Mouse (Mus musculus) C2C12 (cell line): Measurements from ENCODE around the gene Apeh. TPM values are rescaled to one million over a fixed set of nuclear protein-coding genes. Genes with fewer than 3 reads are reported as not detected.

Experiments used
- H3K27me3 ChIP-seq: one replicate; pipeline ENCODE4 v1.6.1; 2011; ENCODE audit not compliant: control insufficient read depth, insufficient read depth, insufficient read length
- H3K36me3 ChIP-seq: one replicate; pipeline ENCODE4 v1.6.1; 2011; ENCODE audit not compliant: control insufficient read depth, insufficient read depth
- H3K4me3 ChIP-seq: one replicate; pipeline ENCODE4 v1.5.1; 2011; ENCODE audit warnings: mild to moderate bottlenecking, control low read depth; ENCODE audit not compliant: poor library complexity, insufficient read depth, severe bottlenecking
- H3K79me2 ChIP-seq: one replicate; pipeline ENCODE4 v1.6.1; 2011; ENCODE audit not compliant: control insufficient read depth, insufficient read depth
- H3K79me3 ChIP-seq: one replicate; pipeline ENCODE4 v1.6.1; 2011; ENCODE audit warnings: low read depth, control low read depth
- H3ac ChIP-seq: one replicate; pipeline ENCODE3; 2011; ENCODE audit warnings: low read depth; ENCODE audit not compliant: control insufficient read depth, insufficient read length
- CEBPB ChIP-seq: IDR thresholded peaks from one replicate; pipeline ENCODE4 v1.6.1; 2011; ENCODE audit warnings: low read depth, mild to moderate bottlenecking, control low read depth, moderate library complexity
- CTCF ChIP-seq: IDR thresholded peaks from one replicate; pipeline ENCODE4 v1.5.1; 2011; ENCODE audit not compliant: control insufficient read depth, insufficient read depth, insufficient read length
- FOSL1 ChIP-seq: IDR thresholded peaks from one replicate; pipeline ENCODE4 v1.8.0; 2011; ENCODE audit warnings: mild to moderate bottlenecking, low read length; ENCODE audit not compliant: poor library complexity, insufficient read depth, severe bottlenecking
- MAX ChIP-seq: IDR thresholded peaks from one replicate; pipeline ENCODE4 v1.6.1; 2011; ENCODE audit warnings: mild to moderate bottlenecking, control low read depth
- MYOD1 ChIP-seq: IDR thresholded peaks from one replicate; pipeline ENCODE4 v1.6.1; 2011; ENCODE audit warnings: low read depth; ENCODE audit not compliant: control insufficient read depth, insufficient read length
- MYOG ChIP-seq: IDR thresholded peaks from one replicate; pipeline ENCODE4 v1.6.1; 2011; ENCODE audit not compliant: control insufficient read depth, insufficient read length; ENCODE audit errors: extremely low read depth
- USF1 ChIP-seq: IDR thresholded peaks from one replicate; pipeline ENCODE4 v1.6.1; 2011; ENCODE audit warnings: low read depth, mild to moderate bottlenecking, control low read depth, moderate library complexity
- polyA plus RNA-seq: library from polyadenylated mRNA; unstranded; fragments of >200 nt; fragmentation: generic; extraction: Trizol; gene quantifications from one replicate; pipeline ENCODE4 v1.2.1, GENCODE M21; 2012; ENCODE audit warnings: missing spikeins

Gene Apeh
- polyA plus RNA-seq, 1 experiment = 49.1 TPM

- no peak for TF ChIP-seq MYOD1
- no peak for TF ChIP-seq FOSL1
- no peak for TF ChIP-seq CEBPB
- H3K4me3 ChIP-seq = no peak overlapping the region
- no peaks in the 10 kb centered on the region for H3K79me3 ChIP-seq
- H3K27me3 ChIP-seq = no peaks in the 10 kb centered on the region
- H3ac ChIP-seq = no peak overlapping the region
- no peaks in the 10 kb centered on the region for H3K79me2 ChIP-seq
- no peaks in the 10 kb centered on the region for H3K36me3 ChIP-seq
These were observed 21.1 kb upstream of the Apeh start for GRCm38 (mm10) chr9:108115290-108116077.

- no peak overlapping the region for H3ac ChIP-seq
- H3K4me3 ChIP-seq = no peak overlapping the region
- H3K79me3 ChIP-seq = no peaks in the 10 kb centered on the region
- H3K27me3 ChIP-seq = no peaks in the 10 kb centered on the region
- no peaks in the 10 kb centered on the region for H3K36me3 ChIP-seq
- H3K79me2 ChIP-seq = no peaks in the 10 kb centered on the region
- TF ChIP-seq USF1 = no peak
- no peak for TF ChIP-seq FOSL1
- TF ChIP-seq MYOG = no peak
- TF ChIP-seq MAX = no peak
- no peak for TF ChIP-seq CEBPB
- no peak for TF ChIP-seq CTCF
These were observed 18.4 kb upstream of the Apeh start for GRCm38 (mm10) chr9:108112719-108113340.

GRCm38 (mm10) chr9:108111593-108112121 lies 17.3 kb upstream of the Apeh start:
- Histone ChIP-seq H3K27me3 (no peaks in the 10 kb centered on the region), H3K4me3 (no peak overlapping the region), H3K79me3 (no peaks in the 10 kb centered on the region), H3K36me3 (no peaks in the 10 kb centered on the region), H3ac (no peak overlapping the region), H3K79me2 (no peaks in the 10 kb centered on the region)
- no peak for TF ChIP-seq MYOG
- no peak for TF ChIP-seq FOSL1
- no peak for TF ChIP-seq MAX
- no peak for TF ChIP-seq USF1
- TF ChIP-seq CEBPB = no peak
- no peak for TF ChIP-seq MYOD1
- TF ChIP-seq CTCF = no peak

- H3K4me3 ChIP-seq = no peak overlapping the region
- H3K79me3 ChIP-seq = no peaks in the 10 kb centered on the region
- no peak overlapping the region for H3ac ChIP-seq
- TF ChIP-seq MYOD1 (no peak), USF1 (no peak), CTCF (no peak), MAX (no peak), MYOG (no peak), FOSL1 (no peak), CEBPB (no peak)
- no peaks in the 10 kb centered on the region for H3K36me3 ChIP-seq
- H3K27me3 ChIP-seq = no peaks in the 10 kb centered on the region
- no peaks in the 10 kb centered on the region for H3K79me2 ChIP-seq
These were observed 16.7 kb upstream of the Apeh start for GRCm38 (mm10) chr9:108111101-108111592.

GRCm38 (mm10) chr9:108110160-108110559 lies 15.8 kb upstream of the Apeh start:
- H3ac ChIP-seq = no peak overlapping the region
- TF ChIP-seq USF1 (no peak), CEBPB (no peak), MYOG (no peak), MYOD1 (no peak), CTCF (no peak), MAX (no peak), FOSL1 (no peak)
- H3K4me3 ChIP-seq = no peak overlapping the region
- H3K79me2 ChIP-seq = peaks cover under 1% of the 10 kb centered on the region
- no peaks in the 10 kb centered on the region for H3K79me3 ChIP-seq
- no peaks in the 10 kb centered on the region for H3K36me3 ChIP-seq
- no peaks in the 10 kb centered on the region for H3K27me3 ChIP-seq

- TF ChIP-seq MAX = no peak
- no peak for TF ChIP-seq MYOD1
- Histone ChIP-seq H3K27me3 (no peaks in the 10 kb centered on the region), H3K4me3 (no peak overlapping the region), H3K79me2 (peaks cover 21% of the 10 kb centered on the region), H3ac (no peak overlapping the region), H3K79me3 (peaks cover 1% of the 10 kb centered on the region), H3K36me3 (peaks cover 5% of the 10 kb centered on the region)
These were observed 13.5 kb upstream of the Apeh start for GRCm38 (mm10) chr9:108107867-108108266.
